Mouse (Mus musculus): ENCODE measurements around the gene 1700030J22Rik.
A peak's percentile ranks its signal among the peaks of the same experiment; 100 is the strongest.

Gene 1700030J22Rik

DNA sequence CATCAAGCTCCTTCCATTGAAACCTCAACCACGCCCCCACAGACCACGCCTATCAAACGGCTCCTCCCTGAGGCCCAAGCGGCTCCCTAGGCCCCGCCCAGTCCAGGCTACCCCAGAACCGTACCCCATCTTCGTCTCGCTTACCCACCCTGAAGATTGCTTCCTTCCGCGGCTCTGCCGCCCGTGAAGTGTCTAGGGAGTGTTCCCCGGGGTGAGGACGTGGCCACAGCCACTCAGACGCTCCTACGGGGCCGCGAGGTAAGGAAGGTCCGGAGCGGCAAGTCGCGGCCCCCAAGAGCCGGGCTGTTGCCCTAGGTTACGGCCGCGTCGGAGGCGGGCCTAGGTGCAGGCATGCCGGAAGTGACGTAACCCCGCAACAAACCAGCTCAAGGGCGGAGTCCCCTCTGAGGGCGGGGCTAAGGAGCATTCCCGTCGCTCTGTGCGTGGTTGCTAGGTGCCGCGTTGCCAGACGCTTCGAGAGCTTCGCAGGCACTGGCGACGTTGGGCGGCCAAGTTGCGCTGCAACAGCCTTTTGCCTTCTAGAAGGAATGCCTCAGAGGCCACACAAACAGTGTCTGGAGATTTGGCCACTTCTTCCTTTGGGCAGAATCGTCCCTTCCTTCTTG, at the start of gene 1700030J22Rik:
Gene 1700030J22Rik, minus strand, starts transcription at position 329 of the 626 bp plus-strand sequence.
- peak; percentile 94 to 96 for DNase-seq (ENCODE audit: low spot score in 2 of 2)

DNA sequence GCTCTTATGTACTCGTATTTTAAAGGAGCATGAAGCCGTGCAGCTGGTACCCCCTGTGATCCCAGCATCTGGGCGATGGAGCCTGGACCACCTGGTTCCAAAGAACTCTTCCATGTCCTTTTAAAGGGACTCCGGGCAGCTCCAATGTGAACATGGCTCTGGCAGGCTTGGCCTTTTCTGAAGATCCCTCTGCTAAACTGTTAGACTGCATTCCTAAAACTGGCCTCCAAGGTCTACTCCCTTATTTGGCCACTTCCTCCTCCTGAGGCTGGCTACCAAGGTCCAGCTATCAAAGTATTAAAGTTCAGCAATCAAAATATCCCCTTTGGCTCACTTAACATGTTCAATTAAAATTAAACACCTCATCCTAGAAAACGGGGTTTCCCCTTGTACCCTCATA, 48.8 kb upstream of the 1700030J22Rik start:
- no peak for DNase-seq (ENCODE audit: low spot score in 2 of 2)

DNA sequence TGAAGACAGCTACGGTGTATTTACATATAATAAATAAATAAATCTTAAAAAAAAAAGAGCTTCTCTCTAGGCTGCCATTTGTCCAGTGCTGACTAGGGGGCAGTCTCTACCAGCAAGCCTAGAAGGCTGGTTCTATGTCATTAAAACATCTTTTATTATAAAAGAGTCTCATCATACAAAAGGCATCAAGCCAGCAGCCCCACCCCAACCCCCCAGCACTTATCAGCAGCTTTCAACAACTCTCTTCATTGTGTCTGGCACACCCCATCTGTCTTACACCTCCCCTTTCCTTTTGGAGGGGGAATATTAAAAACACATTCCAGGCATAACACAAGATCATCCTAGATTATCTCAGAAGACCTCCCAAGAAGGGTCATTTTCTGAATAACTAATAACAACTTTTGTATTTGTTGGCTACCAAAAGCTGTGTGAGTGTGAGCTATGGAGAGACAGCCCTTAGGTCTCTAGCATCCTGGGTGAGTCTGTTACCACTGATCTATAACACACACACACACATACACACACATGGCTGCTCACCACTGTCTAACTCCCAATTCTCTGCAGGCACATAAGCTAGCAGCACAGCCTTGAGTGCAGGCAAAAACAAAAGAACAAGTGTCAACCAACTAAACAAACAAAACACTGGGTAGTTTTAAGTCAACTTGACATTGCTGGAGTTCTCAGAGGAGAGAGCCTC, 43.7 kb upstream of the 1700030J22Rik start:
- no peak for DNase-seq (ENCODE audit: low spot score in 2 of 2)

DNA sequence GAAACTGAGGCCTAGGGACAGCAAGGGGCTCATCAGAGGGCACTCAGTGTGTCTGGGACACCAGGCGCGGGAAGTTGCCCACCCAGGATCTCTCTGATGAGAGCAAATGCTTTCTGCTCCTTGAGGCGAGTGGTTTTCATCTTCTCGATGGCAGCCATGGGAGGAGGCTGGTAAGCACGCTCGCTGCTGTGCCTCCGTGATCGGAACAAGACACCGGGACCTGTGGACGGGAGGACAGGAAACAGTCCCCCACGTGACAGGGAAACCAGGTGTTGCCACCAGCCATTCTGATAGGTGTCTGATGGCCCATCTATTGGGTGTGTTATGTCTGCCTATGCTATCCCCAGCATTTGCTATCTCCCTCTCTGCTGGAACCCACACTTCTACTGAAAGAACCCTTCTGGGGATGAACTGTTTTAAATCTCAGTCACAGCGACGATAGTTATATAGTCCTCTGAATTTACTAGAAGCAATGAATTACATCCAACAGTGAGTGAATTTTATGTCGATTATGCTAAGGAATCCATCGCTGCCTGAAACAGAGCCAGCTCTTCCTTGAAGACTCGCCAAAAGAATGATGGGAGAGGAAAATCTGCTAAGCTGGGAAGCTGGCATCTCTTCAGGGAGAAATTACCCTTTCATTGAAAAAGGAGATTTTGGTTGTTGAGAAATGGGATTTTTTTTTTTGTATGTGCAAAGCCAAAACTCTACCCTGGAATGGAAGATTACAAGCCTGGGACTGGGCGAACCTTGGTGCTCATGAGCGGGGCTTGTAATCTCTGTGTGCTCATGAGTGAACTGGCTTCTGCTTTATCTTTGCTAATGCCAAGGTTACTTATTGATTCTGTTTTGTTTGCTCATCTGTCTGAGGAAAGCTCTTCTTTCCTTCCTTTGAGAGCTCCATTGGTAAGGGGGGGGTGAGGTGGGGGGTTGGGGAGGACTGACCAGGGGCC, 40.8 kb upstream of the 1700030J22Rik start:
- DNase-seq (ENCODE audit: low spot score in 2 of 2) = no peak

DNA sequence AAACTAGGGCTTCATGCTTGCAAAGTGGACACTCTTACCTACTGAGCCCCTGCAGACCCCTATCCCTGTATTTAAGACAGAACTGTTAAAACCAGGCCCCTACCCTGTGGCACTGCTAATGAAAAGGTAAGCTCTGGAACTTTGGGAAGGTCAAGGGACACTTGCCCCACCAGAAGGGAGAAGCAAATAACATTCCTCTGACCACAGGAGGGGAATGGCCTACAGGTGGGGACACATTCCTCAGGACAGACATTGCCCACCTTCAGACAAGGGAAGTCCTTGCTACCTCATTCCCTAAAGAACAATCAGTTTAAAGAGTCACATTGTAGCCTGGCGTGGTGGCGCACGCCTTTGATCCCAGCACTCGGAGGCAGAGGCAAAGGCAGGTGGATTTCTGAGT, 39.1 kb upstream of the 1700030J22Rik start:
- no peak for DNase-seq (ENCODE audit: low spot score in 2 of 2)

DNA sequence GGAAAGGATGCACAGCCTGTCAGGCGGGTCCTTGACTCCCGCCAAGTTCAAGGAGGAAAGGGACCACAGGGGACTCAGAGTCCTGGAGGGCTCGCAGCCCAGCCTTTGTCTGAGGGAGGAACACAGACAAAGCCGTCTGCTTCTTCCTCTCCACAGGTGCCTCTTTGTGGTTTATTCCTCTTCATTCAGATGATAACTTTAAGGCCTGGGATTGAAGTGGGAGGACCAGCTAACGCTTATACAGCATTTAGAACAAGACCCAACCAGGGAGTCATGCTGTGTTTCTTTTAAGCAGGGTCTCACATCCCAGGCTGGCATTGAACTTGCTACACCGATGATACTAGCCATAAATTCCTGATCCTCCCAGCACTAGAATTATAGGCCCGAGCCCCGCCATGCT, 38.2 kb upstream of the 1700030J22Rik start:
- no peak for DNase-seq (ENCODE audit: low spot score in 2 of 2)

DNA sequence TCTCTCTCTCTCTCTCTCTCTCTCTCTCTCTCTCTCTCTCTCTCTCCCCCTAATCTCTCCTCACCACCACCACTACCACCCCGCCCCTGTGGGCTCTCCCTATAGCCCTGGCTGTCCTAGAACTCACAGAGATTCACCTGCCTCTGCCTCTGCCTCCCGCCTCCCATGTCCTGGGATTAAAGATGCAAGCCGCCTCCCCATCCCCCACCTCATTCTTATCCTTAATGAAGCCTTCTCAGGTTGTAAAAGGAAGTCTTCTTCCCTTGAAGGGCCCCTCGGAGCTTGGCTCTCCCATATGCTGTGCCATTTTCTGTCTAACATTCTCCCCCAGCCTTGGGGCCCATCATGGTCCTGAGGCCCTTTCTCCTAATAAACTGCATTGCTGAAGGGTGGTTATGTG, 36.9 kb upstream of the 1700030J22Rik start:
- DNase-seq (ENCODE audit: low spot score in 2 of 2) = no peak

DNA sequence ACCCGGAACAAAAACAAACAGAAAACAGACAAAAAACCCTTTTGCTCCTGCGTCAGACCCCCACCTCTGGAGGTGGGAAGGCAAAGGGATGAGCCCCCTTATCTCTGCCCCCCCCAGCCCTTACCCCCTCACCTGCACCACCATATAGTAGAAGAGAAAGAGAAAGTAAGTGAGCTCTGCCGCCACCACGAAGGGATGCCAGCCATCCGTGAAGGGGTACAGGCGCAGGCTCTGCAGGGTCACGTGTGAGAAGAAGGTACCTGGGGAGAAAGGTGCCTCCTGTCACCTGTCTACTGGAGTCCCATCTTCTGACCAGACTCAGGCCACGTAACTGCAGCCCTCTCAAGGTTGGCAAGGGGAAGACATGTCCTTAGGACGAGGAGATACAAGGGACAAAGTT, 32.6 kb upstream of the 1700030J22Rik start:
- DNase-seq (ENCODE audit: low spot score in 2 of 2) = no peak

DNA sequence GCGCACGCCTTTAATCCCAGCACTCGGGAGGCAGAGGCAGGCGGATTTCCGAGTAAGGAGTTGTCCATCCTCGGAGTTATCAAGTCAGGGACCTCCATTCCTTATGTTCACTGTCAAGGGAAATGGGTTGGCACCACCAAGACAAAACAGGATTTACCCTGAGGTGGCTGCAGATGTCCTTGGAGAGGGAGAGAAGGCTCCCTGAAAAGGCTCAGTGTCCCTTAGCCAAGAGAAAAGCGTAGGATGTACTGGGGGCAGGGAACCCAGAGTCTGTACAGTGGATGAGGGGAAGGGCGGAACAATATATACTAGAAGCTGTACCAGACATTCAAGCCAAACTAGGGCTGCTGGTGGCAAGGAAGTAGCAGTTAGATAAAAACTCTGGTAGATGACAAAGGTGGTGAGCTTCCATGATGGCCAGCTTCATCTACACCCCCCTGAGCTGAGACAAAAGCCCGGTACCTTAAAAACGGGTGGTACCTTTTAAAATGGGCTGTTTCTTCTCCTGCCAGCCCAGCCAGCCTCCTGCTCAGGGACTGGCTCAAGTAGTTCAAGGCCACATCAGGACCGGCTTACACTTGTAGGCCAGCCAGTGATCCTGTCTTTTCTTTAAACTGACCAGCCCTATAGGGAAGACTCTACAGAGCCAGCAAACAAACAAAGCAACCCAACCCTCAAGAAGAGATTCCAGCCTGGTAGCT, 15.4 kb upstream of the 1700030J22Rik start:
- DNase-seq (ENCODE audit: low spot score in 2 of 2) = no peak

DNA sequence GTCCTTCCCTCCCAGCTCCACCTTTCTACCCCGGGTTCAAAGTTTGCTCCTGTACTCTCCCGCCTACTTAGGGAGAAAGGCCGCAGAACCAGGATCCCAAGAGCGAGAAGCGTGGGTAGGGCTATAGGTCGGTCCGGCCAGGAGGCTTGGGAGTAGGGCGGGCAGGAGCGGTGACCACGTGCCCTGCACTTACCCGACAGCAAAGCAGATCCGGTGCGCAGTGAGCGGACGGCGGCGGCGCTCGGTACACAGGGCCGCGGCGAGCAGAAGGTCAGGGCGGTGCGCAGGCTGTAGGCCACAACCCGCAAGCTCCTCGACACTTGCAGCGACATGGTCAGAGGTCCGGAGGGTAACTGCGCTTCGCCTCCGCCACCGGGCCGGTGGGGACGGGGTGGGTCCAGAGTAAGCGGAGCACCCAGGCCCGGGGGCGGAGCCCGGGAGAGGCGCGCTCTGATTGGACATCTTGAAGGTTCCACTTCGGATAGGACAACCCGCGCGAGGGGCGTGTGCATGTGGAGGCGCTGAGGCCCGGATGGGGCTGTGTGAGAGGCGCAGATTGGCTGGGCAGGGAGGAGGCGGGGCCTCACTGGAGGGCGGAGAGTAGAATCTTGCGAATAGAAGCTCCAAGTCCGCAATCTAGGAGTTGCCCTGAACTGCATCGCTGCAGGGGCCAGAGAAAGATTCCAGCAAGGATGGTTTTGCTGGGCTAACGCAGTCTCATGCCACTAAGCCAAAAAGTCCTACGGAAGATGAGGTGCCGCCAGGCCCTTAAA, 14.5 kb upstream of the 1700030J22Rik start, which contains the start of gene Gcsh:
Gene Gcsh, minus strand, starts transcription at position 443 of the 773 bp plus-strand sequence.
- peak; percentile 92 to 97 for DNase-seq (ENCODE audit: low spot score in 2 of 2)

DNA sequence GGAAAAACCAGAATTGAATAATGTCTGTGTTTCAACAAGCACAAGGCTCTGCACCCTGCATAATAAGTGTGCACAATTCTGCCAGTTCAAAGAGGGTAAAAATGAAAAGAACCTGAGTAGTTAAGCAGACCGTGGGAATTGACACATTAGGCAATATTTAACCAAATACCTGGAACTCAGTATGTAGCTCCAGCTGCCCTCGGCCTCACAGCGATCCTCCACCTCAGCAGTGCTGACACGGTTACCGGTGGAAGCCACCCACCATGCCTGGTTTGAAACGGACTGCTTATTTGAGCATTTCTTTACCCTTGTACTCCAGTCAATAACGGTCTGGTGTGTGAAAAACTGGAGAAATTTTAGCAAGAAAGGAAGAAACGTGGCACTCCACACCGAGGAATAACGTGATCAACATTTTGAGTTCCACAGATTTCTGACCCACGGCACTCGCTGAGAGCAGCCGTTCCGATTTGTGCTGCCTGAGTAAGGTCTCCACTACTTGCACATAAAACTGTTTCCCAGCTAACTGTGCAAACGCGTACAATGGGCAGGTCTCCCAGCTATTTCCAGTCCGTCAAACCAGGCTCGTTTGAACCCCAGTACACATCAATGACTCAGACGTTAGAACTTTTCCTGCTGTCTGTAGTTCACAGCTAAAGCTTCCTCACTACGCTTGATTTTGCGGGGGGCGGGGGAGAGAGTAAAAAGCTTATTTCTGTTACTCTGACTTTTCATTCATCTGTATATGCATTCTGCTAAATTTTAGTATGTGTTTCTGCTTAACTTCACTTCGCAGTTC, 13.6 kb upstream of the 1700030J22Rik start:
- no peak for DNase-seq (ENCODE audit: low spot score in 2 of 2)

DNA sequence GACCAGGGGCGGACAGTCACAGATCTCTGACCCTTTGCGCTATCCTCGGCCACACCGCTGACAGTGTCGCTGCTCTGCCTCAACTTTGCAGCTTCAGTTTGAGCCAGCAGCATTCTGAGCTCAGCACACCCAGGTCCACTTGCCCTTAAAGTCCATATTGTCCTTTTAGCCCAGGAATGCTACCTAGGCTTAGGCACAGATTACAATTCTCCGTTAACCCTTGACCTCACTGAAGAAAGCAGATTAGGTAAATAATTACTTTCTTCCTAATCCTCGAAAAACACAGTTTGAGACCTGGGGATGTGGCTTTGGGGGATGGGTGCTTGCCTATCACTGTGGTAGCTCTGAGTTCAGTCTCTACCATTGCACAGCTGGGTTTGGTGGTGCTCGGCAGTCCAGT, 12.5 kb upstream of the 1700030J22Rik start:
- DNase-seq (ENCODE audit: low spot score in 2 of 2) = no peak

DNA sequence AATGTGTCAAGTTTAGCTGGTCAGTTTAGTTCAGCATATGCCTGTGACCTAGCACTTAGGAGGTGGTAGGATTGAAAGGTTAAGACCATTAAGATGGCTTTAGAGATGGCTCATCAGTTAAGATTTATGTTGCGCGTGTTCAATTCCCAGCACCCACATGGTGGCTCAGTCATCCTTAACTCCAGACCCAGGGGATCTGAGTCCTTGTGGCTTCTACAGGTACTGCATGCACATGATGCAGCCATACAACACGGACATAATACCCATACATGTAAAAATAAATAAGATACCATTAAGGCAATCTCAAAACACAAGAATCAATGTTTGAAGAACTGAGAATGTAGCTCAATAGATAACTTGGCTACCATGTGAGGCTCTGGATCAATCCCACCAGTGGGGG, 11.1 kb upstream of the 1700030J22Rik start:
- DNase-seq (ENCODE audit: low spot score in 2 of 2) = no peak

DNA sequence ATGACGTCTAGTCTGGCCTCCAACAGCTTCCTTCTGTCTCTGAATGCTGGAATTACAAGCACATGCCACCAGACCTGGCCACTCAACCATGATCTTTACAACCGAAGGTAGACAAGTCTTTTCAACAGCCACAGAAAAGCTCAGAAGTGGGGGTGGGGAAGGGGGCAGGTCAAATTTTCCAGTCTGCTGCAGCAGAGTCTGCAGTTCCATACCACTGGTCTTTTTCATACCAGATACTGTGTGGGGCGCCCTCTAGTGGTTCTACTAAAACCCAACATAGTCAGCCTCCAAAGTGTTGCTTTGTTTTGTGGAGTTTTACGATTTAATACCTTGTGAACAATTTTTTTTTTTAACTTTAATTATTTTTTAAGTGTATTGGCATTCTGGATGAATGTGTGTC, 1.4 kb upstream of the 1700030J22Rik start:
- DNase-seq (ENCODE audit: low spot score in 2 of 2) = peak in 1 of 2 experiments; percentile 42

DNA sequence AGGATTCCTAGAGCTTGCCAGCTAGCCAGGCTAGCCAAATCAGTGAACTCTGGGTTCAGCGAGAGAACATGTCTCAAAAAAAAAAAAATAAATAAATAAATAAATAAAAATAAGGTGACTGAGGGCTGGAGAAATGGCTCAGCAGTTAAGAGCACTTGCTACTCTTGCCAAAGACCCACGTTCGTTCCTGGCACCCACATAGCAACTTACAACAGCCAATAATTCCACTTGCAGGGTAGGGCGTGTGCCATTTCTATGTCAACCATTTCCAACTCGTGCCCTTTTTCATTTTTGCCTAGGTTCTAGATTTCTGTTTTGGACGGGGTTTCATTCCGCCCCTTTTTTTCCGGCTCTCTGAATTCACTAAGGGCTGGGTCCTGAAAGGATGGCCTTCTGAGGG, 707 bp downstream of the 1700030J22Rik start:
- no peak for DNase-seq (ENCODE audit: low spot score in 2 of 2)

DNA sequence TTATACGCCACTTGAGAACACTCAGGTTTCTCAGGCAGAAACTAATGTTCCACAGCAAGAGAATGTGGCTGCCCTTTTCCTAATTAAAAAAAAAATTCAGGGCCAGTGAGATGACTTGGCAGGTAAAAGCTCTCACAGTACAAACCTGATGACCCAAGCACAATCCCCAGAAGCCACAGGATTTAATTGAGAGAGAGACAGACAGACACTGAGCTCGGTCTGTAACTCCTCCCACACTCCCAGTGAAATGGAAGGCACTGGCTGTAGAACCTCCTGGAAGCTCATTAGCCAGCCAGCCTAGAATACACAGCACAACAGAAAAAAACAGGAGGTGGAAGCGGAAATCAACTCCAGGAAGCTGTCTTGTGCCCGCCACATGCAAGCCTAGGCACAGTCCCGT, 3.2 kb downstream of the 1700030J22Rik start:
- DNase-seq (ENCODE audit: low spot score in 2 of 2) = no peak

DNA sequence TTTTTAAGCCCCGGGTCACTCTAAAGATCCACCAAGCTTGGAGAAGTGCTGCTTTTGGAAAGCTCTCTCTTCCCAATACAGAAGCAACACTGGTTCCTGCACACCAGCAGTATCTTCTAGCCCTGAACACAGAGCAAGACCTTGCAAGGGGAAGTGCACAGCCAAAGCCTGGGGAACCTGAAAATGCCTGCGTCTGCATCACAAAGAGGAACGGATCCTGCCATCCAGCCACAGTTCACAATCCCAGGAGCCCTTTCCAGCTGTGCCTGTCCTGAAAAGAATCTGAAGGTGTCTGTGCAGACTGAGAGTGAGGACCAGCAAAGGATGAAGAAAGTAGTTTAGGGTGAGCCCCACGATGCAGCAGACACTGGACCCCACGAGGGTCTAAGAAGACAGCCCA, 3.7 kb downstream of the 1700030J22Rik start:
- no peak for DNase-seq (ENCODE audit: low spot score in 2 of 2)

DNA sequence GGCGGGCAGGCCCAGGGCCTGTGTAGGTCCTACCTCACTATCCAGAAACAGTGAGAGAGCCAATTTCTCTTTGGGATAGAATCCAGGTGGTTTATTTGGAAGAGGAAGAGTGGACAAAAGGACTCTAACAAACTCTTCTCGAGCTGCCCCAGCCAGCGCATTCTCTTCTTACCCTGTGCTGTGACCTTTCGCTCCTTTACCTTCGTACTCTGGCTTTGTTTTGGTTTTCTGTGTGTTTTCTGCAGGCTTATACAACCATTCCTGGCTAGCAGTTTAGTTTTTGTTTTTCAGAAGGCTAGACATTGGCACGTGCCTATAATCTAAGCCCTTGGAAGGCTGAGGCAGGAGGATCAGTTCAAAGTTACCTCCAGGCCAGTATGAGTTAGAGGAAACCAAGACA, 9.2 kb downstream of the 1700030J22Rik start:
- DNase-seq (ENCODE audit: low spot score in 2 of 2) = no peak

DNA sequence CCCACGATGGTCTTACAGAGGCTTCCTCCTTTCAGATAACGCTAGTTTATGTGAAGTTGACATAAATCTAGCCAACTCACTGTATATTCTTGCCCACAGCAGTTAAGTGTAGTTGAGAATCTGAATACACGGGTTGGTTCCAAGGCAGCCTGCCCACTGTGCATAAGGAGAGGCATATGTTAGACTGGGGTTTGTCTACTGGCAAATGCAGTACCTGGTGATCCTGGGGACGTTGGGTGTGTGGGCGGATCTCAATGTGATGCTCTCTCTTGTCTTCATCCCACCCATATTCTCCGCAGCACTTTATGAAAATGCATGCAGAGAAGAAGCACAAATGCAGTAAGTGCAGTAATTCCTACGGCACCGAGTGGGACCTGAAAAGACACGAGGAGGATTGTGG, 24.3 kb downstream of the 1700030J22Rik start:
- no peak for DNase-seq (ENCODE audit: low spot score in 2 of 2)

DNA sequence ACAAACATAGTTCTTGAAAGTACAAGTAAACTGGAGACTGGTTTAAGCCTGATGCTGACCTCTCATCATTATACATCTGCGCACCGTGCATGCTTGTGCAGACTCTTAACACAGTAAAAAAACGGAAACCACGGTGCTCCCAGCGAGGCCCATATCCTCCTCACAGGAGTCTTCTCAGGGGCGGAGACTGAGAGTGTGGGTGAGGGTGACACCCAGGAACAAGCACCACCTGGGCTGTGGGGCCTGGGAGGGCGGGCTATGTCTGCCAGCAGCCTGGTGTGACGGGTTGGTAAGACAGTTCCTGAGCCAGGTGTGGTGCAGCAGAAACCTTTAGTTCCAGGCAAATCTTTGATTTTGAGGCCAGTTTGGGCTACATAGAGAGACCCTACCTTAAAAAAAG, 26.3 kb downstream of the 1700030J22Rik start:
- no peak for DNase-seq (ENCODE audit: low spot score in 2 of 2)

Measured in cerebellum, postnatal 4 days (tissue).